Mouse (Mus musculus): ENCODE results near the gene 1700123K08Rik.
"Not testable (repeated sequence)": the region's sequence is repeated elsewhere in the genome, so short reads cannot be mapped to it uniquely, and the experiment has no call there.

The 1700123K08Rik gene

DNA sequence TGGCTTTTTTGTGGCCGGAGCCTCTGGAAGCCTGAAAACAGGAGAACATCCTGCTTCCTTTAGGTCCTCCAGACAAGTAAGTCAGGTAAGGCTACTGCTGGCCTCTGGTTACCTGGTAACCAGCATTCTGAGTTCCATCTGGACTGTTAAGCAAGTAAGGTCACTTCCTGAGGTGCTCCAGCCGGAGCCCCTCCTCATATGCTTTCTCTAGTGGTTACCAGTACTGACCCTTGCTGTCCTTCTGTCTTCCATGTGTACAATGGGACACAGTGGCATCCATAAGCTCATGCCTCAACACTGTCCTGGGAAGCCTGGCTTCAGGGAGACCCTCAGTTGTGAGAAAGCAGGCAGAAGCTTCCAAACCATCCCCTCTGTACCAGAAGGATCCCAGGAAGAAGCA is at the start of gene 1700123K08Rik:
1700123K08Rik (minus strand) TSS at position 101 of the 400 bp plus-strand sequence.
- not testable (repeated sequence) for DNase-seq (ENCODE audit: low read depth, low spot score)

- DNase-seq (ENCODE audit: low read depth, low spot score): no peak
Measured at GRCm38 (mm10) chr5:138587396-138587795, 22.9 kb upstream of the 1700123K08Rik start.

DNA sequence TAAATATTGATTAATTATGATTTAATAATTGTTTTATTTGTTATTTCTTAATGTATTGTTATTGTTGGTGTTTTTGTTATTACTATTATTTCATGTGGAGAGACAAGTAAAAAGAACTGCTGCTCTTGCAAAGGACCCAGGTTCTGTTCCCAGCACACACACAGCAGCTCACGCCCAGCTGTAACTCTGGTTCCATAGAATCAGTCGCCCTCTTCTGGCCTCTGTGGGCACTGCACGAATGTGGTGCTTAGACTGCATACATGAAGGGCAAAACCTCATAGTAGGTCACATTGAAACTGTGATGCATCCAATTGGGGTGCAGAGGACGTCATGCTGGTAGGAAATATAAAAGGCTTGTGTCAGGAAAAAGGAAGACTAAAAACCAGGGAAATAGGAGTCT is 7.1 kb upstream of the 1700123K08Rik start:
- peak; percentile 85 for DNase-seq (ENCODE audit: low read depth, low spot score)

GRCm38 (mm10) chr5:138552718-138553117 is 11.8 kb downstream of the 1700123K08Rik start:
- peak; percentile 70 for DNase-seq (ENCODE audit: low read depth, low spot score)

DNA sequence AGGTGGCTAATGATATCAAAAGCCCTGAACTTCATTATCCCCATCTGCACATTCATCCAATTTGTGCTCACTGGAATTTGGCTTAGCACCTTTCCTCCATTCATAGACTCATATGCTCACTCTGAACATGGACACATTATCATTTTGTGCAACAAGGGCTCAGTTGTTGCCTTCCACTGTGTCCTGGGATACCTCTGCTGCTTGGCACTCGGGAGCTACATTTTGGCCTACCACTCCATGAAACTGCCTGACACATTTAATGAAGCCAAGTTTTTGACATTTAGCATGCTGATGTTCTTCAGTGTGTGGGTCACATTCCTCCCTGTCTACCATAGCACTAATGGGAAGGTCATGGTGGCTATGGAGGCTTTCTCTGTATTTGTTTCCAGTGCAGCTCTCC is 32.0 kb downstream of the 1700123K08Rik start:
- DNase-seq (ENCODE audit: low read depth, low spot score): no peak
